Mouse (Mus musculus) lung, embryonic 14.5 days (tissue): ENCODE results near the gene Ints1. TPM values are rescaled to one million over a fixed set of nuclear protein-coding genes. Genes with fewer than 3 reads are reported as not detected.

Experiments
- ATAC-seq: fragments of 200-750 bp; cut with Nextera tagmentation; 2 replicates; pipeline ENCODE4 v1.8.0; 2017; ENCODE audit warnings: mild to moderate bottlenecking, moderate TSS enrichment, moderate library complexity; ENCODE audit not compliant: insufficient read depth
- DNase-seq: peaks from one replicate; pipeline ENCODE4 v3.0.0-alpha.2; 2015
- H3K27ac ChIP-seq: fragments of 300-500 bp; sonication (generic); 2 replicates; pipeline ENCODE4 v1.5.1; 2014; ENCODE audit warnings: low read depth, mild to moderate bottlenecking, moderate library complexity
- H3K27me3 ChIP-seq: fragments of 300-500 bp; sonication (generic); 2 replicates; pipeline ENCODE4 v1.6.1; 2014; ENCODE audit warnings: low read length, control low read depth; ENCODE audit not compliant: insufficient read depth
- H3K36me3 ChIP-seq: fragments of 300-500 bp; sonication (generic); 2 replicates; pipeline ENCODE4 v1.6.1; 2014; ENCODE audit warnings: control low read depth; ENCODE audit not compliant: insufficient read depth
- H3K4me1 ChIP-seq: fragments of 300-500 bp; sonication (generic); 2 replicates; pipeline ENCODE4 v1.6.1; 2014; ENCODE audit warnings: antibody characterized with exemption, control low read depth; ENCODE audit not compliant: insufficient read depth
- H3K4me2 ChIP-seq: fragments of 300-500 bp; sonication (generic); 2 replicates; pipeline ENCODE4 v1.6.1; 2014; ENCODE audit warnings: mild to moderate bottlenecking
- H3K4me3 ChIP-seq: fragments of 300-500 bp; sonication (generic); 2 replicates; pipeline ENCODE4 v1.5.1; 2014; ENCODE audit warnings: low read depth, low read length
- H3K9ac ChIP-seq: fragments of 300-500 bp; sonication (generic); 2 replicates; pipeline ENCODE4 v1.6.1; 2014
- H3K9me3 ChIP-seq: fragments of 300-500 bp; sonication (generic); 2 replicates; pipeline ENCODE4 v1.6.1; 2016; ENCODE audit warnings: low read depth, low read length, control low read depth
- CTCF ChIP-seq: IDR thresholded peaks from 2 replicates; pipeline ENCODE4 v1.5.1; 2016; ENCODE audit warnings: antibody characterized with exemption, low read depth
- WGBS: fragments of 180-500 bp; shearing (Covaris S2); extraction: QIAGEN DNeasy Blood & Tissue Kit; methylation state at CpG from one replicate; pipeline ENCODE4 v1.1.7; 2014; 5-methylcytosine and 5-hydroxymethylcytosine counted together
- polyA plus RNA-seq: library from polyadenylated mRNA; unstranded; fragments of >200 nt; fragmentation: Nextera tagmentation; extraction: Ambion mirVana; gene quantifications from 2 replicates; pipeline ENCODE4 v1.2.1, GENCODE M21; 2014

Ints1 gene
- polyA plus RNA-seq, 1 experiment from 2014 or later, result 39.8 TPM

- DNase-seq (no peak), ATAC-seq (no peak)
- no peak for TF ChIP-seq CTCF
- 67% methylated on average over 7 of the region's 7 CpGs for WGBS
- Histone ChIP-seq H3K36me3 (no peaks in the 10 kb centered on the region), H3K27ac (no peak overlapping the region), H3K27me3 (no peaks in the 10 kb centered on the region), H3K4me1 (peaks cover 7% of the 10 kb centered on the region), H3K4me2 (no peak overlapping the region; the same call in 1 of the 2 replicates), H3K9me3 (no peaks in the 10 kb centered on the region), H3K4me3 (no peak overlapping the region), H3K9ac (no peak overlapping the region)
Measured at GRCm38 (mm10) chr5:139738592-139739315, 36.7 kb downstream of the Ints1 start.

DNA sequence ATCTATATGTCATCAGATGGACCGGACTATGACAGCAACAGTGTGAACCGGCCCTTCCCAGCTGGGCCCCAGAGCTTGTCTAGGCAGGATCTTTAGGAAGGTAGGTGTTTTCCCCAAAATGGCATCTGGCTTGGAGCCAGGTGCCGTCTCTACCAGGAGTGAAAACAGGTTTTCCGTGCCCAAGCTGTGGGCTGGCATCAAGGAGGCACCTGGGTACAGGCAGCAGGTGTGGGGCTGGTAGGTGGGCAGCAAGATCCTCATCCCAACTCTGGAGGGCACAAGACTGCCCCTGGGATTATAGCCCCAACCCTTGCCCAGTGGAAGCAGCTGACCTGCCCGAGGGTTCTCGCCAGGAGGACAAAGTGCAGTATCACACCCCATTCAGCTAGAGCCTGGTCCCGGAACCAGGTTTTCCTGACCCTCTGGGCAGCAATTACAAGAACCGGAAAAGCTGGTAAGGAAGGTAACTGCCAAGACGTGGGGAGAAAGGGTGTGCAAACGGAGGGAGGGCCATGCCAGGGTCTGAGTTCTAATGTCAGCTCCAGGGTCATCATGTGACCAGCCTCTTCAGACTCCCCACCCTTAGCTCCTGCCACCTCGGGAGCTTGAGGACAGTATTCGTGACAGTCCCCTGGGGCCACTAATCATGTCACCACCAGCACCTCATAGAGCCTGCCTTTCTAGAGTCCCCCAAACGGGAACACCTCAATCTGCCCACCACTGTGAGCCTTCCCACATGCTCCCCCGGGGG is 37.5 kb downstream of the Ints1 start:
- no peak for ATAC-seq
- 74% methylated on average over 14 of the region's 14 CpGs for WGBS
- H3K36me3 ChIP-seq, result no peaks in the 10 kb centered on the region

GRCm38 (mm10) chr5:139736504-139736940 is 39.0 kb downstream of the Ints1 start:
- ATAC-seq, result peak; percentile 55; the same call in 1 of the 2 replicates
- WGBS, result 12% methylated on average over 10 of the region's 10 CpGs
- peaks cover 7% of the 10 kb centered on the region for H3K4me1 ChIP-seq

More for the DNA sequence above, 37.5 kb downstream of the Ints1 start:
- no peak overlapping the region; the same call in 1 of the 2 replicates for H3K4me2 ChIP-seq
- H3K27me3 ChIP-seq, result no peaks in the 10 kb centered on the region
- H3K4me1 ChIP-seq, result peaks cover 7% of the 10 kb centered on the region
- no peak overlapping the region for H3K4me3 ChIP-seq
- TF ChIP-seq CTCF, result no peak
- peak overlapping the region; percentile 30; the same call in 1 of the 2 replicates for H3K27ac ChIP-seq
- H3K9me3 ChIP-seq, result no peaks in the 10 kb centered on the region
- no peak overlapping the region for H3K9ac ChIP-seq
- DNase-seq, result no peak

GRCm38 (mm10) chr5:139735677-139736503 is 39.6 kb downstream of the Ints1 start, which contains the start of gene Micall2:
Gene Micall2, minus strand, starts transcription at chr5:139736336.
- Histone ChIP-seq H3K9me3 (no peaks in the 10 kb centered on the region), H3K36me3 (no peaks in the 10 kb centered on the region), H3K4me1 (peaks cover 9% of the 10 kb centered on the region), H3K4me2 (peak within 1 kb of the TSS; percentile 99), H3K27ac (peak within 1 kb of the TSS; percentile 25; the same call in 1 of the 2 replicates), H3K9ac (peak within 1 kb of the TSS; percentile 46), H3K27me3 (no peaks in the 10 kb centered on the region), H3K4me3 (peak within 1 kb of the TSS; percentile 54)
- peak; percentile 99 for DNase-seq
- 4% methylated on average over 50 of the region's 50 CpGs for WGBS
- TF ChIP-seq CTCF, result no peak
- peak; percentile 95 for ATAC-seq

More at GRCm38 (mm10) chr5:139736504-139736940, 39.0 kb downstream of the Ints1 start:
- Histone ChIP-seq H3K9me3 (no peaks in the 10 kb centered on the region), H3K4me2 (peak overlapping the region; percentile 99), H3K36me3 (no peaks in the 10 kb centered on the region), H3K27me3 (no peaks in the 10 kb centered on the region), H3K9ac (no peak overlapping the region; the same call in 1 of the 2 replicates), H3K27ac (peak overlapping the region; percentile 25; the same call in 1 of the 2 replicates), H3K4me3 (peak overlapping the region; percentile 54)
- no peak for TF ChIP-seq CTCF
- no peak for DNase-seq

DNA sequence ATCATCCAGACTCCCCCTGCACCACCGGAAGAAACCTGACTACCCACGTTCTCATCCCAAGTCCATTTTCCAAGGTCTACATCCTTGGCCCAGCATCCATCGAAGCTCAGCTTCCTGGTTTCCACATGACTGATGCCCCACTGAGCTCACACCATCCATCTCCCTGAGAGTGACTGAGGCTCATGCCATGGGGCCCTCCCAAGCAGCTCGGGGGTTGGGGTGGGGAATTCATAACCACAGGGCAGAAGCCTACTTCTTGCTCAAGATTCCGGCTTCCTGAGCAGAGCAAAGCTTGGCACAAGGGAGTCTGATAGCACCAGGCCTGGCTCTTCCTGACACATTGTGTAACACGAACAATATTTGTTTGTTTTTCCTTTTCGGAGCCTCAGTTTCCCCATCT is 40.7 kb downstream of the Ints1 start:
- Histone ChIP-seq H3K27me3 (no peaks in the 10 kb centered on the region), H3K4me2 (peak overlapping the region; percentile 99), H3K4me3 (peak overlapping the region; percentile 12; the same call in 1 of the 2 replicates), H3K9ac (no peak overlapping the region), H3K4me1 (peaks cover 11% of the 10 kb centered on the region), H3K27ac (no peak overlapping the region), H3K9me3 (no peaks in the 10 kb centered on the region), H3K36me3 (no peaks in the 10 kb centered on the region)
- no peak for ATAC-seq
- 64% methylated on average over 7 of the region's 7 CpGs for WGBS
- DNase-seq, result no peak
- TF ChIP-seq CTCF, result no peak

- peak overlapping the region; percentile 12; the same call in 1 of the 2 replicates for H3K4me3 ChIP-seq
- H3K36me3 ChIP-seq, result no peaks in the 10 kb centered on the region
- H3K4me1 ChIP-seq, result peaks cover 11% of the 10 kb centered on the region
- H3K9ac ChIP-seq, result no peak overlapping the region
- no peak for TF ChIP-seq CTCF
- no peak for DNase-seq
- no peaks in the 10 kb centered on the region for H3K27me3 ChIP-seq
- peak overlapping the region; percentile 46 for H3K27ac ChIP-seq
- peak overlapping the region; percentile 99 for H3K4me2 ChIP-seq
- no peak for ATAC-seq
- WGBS, result 52% methylated on average over 3 of the region's 3 CpGs
- H3K9me3 ChIP-seq, result no peaks in the 10 kb centered on the region
Measured at GRCm38 (mm10) chr5:139734016-139734415, 41.5 kb downstream of the Ints1 start.
